Mouse (Mus musculus) ES-E14 (cell line): ENCODE data around the gene Pcnx2.

Experiments
- HCFC1 ChIP-seq: IDR thresholded peaks from 2 replicates; pipeline ENCODE4 v1.6.1; 2012; ENCODE audit warnings: low read length, inconsistent platforms, borderline replicate concordance; ENCODE audit not compliant: insufficient read depth
- MAFK ChIP-seq: IDR thresholded peaks from 2 replicates; pipeline ENCODE4 v1.6.1; 2014; ENCODE audit warnings: mild to moderate bottlenecking, low read depth, low read length, inconsistent platforms; ENCODE audit not compliant: insufficient read depth
- ZC3H11A ChIP-seq: IDR thresholded peaks from 2 replicates; pipeline ENCODE4 v1.6.1; 2012; ENCODE audit warnings: low read depth, mild to moderate bottlenecking, inconsistent platforms, low read length, borderline replicate concordance
- ZNF384 ChIP-seq: IDR thresholded peaks from 2 replicates; pipeline ENCODE4 v1.6.1; 2012; ENCODE audit warnings: low read depth, low read length, inconsistent platforms

DNA sequence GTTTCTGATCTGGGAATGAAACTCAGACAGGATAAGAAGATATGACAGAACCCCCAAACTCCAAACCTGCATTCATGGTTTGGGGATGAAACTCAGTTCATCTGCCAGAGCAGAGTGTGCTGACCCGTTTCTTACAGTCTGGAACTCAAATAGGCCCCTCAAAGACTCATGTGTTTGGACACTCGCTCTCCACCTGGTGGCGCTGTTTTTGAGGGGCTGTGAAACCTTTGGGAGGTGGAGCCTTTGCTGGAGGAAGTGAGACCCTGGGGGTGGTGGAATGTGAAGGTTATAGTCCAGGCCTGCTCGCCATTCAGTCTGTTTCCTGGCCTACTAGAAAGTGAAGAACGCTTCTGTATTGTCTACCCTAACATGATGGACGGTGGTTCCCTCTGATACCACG lies 29.6 kb downstream of the Pcnx2 start:
- TF ChIP-seq ZC3H11A (no peak), HCFC1 (no peak), ZNF384 (no peak), MAFK (no peak)
